Mouse (Mus musculus): Measurements from ENCODE around the gene Dscaml1. TPM values are rescaled to one million over a fixed set of nuclear protein-coding genes. Genes with fewer than 3 reads are reported as not detected.

Dscaml1 gene
- total RNA-seq, 2 experiments from 2014 or later = 88.0 to 91.7 TPM

- DNase-seq = peak; percentile 63 to 64
Measured at GRCm38 (mm10) chr9:45637346-45637745, 210.9 kb downstream of the Dscaml1 start.

- no peak for DNase-seq
Measured at GRCm38 (mm10) chr9:45638184-45638917, 211.9 kb downstream of the Dscaml1 start.

- DNase-seq = no peak
Measured at GRCm38 (mm10) chr9:45644833-45645388, 218.5 kb downstream of the Dscaml1 start.

GRCm38 (mm10) chr9:45645526-45645925 lies 219.1 kb downstream of the Dscaml1 start:
- DNase-seq = no peak

GRCm38 (mm10) chr9:45651078-45651809 lies 224.8 kb downstream of the Dscaml1 start:
- no peak for DNase-seq

- DNase-seq = no peak
Measured at GRCm38 (mm10) chr9:45651810-45652177, 225.4 kb downstream of the Dscaml1 start.

- DNase-seq = no peak
Measured at GRCm38 (mm10) chr9:45657172-45658062, 231.0 kb downstream of the Dscaml1 start.

- no peak for DNase-seq
Measured at GRCm38 (mm10) chr9:45660191-45660590, 233.8 kb downstream of the Dscaml1 start.

- DNase-seq = no peak
Measured at GRCm38 (mm10) chr9:45662471-45662870, 236.0 kb downstream of the Dscaml1 start.

GRCm38 (mm10) chr9:45663386-45664315 lies 237.2 kb downstream of the Dscaml1 start:
- DNase-seq = peak; percentile 75 to 77

- no peak for DNase-seq
Measured at GRCm38 (mm10) chr9:45664326-45664725, 237.9 kb downstream of the Dscaml1 start.

GRCm38 (mm10) chr9:45664871-45665394 lies 238.5 kb downstream of the Dscaml1 start:
- no peak for DNase-seq

GRCm38 (mm10) chr9:45675931-45676330 lies 249.5 kb downstream of the Dscaml1 start:
- no peak for DNase-seq

GRCm38 (mm10) chr9:45676578-45676977 lies 250.2 kb downstream of the Dscaml1 start:
- no peak for DNase-seq

- peak in 1 of 2 experiments; percentile 44 for DNase-seq
Measured at GRCm38 (mm10) chr9:45677236-45677781, 250.9 kb downstream of the Dscaml1 start.

GRCm38 (mm10) chr9:45677952-45678663 lies 251.7 kb downstream of the Dscaml1 start:
- no peak for DNase-seq

- peak; percentile 61 to 68 for DNase-seq
Measured at GRCm38 (mm10) chr9:45678664-45679026, 252.2 kb downstream of the Dscaml1 start.

GRCm38 (mm10) chr9:45682461-45682998 lies 256.1 kb downstream of the Dscaml1 start:
- no peak for DNase-seq

GRCm38 (mm10) chr9:45693424-45694237 lies 267.2 kb downstream of the Dscaml1 start:
- DNase-seq = no peak
